28 mouse cellular contexts compared by ENCODE assay signal in genomic region chr17:57796668-57797311, GRCm38 (mm10). TPM values are rescaled to one million over a fixed set of nuclear protein-coding genes. Genes with fewer than 3 reads are reported as not detected.
DNase-seq lines count a peak whose midpoint lies in the region; ATAC-seq and TF ChIP-seq lines count a peak whose summit lies in the region.
"Had no signal": no experiment of that assay in that cellular context is flagged by ENCODE, and none has a peak within 500 bp of the region (broad histone marks: within the 10 kb centered on the region; RNA-seq: fewer than 3 reads in every experiment).

No protein-coding gene starts in this region.

- no peak overlapping the region for H3K9ac ChIP-seq in intestine, embryonic 14.5 days (ENCODE audit: low read length)
- no peak overlapping the region for H3K9ac ChIP-seq in intestine, embryonic 15.5 days
- no peak overlapping the region for H3K9ac ChIP-seq in intestine, embryonic 16.5 days (ENCODE audit: low read depth, low read length)
- H3K9ac ChIP-seq in intestine, postnatal 0 days (ENCODE audit: low read depth, low read length): no peak overlapping the region
- H3K9ac ChIP-seq in hindbrain, embryonic 12.5 days: no peak overlapping the region

- 60% methylated on average over 3 of the region's 3 CpGs for WGBS in intestine, embryonic 14.5 days
- 59% methylated on average over 3 of the region's 3 CpGs for WGBS in intestine, embryonic 15.5 days
- WGBS in intestine, embryonic 16.5 days: 61% methylated on average over 3 of the region's 3 CpGs
- 46% methylated on average over 3 of the region's 3 CpGs for WGBS in intestine, postnatal 0 days
- 82% methylated on average over 3 of the region's 3 CpGs for WGBS in hindbrain, embryonic 12.5 days

- H3K4me1 ChIP-seq in intestine, embryonic 14.5 days (replicated peaks; ENCODE audit: control insufficient read depth, insufficient read depth, low read length): no peaks in the 10 kb centered on the region
- H3K4me1 ChIP-seq in intestine, embryonic 15.5 days (replicated peaks): no peaks in the 10 kb centered on the region
- H3K4me1 ChIP-seq in intestine, embryonic 16.5 days (ENCODE audit: control insufficient read depth, insufficient read depth, low read length): 0 out of 2 replicates have a peak, but pooled peaks cover 3% of the 10 kb centered on the region
- no peaks in the 10 kb centered on the region for H3K4me1 ChIP-seq in intestine, postnatal 0 days (replicated peaks; ENCODE audit: control insufficient read depth, insufficient read depth, low read length)
- peaks cover 7% of the 10 kb centered on the region; the same call in 1 of the 2 replicates for H3K4me1 ChIP-seq in hindbrain, embryonic 12.5 days

- no peak for TF ChIP-seq CTCF in intestine, postnatal 0 days (IDR thresholded peaks at IDR 0.05; ENCODE audit: low read depth)

- no peaks in the 10 kb centered on the region for H3K36me3 ChIP-seq in intestine, embryonic 14.5 days (ENCODE audit: control insufficient read depth, insufficient read depth, low read length)
- H3K36me3 ChIP-seq in intestine, embryonic 15.5 days: no peaks in the 10 kb centered on the region
- no peaks in the 10 kb centered on the region for H3K36me3 ChIP-seq in intestine, embryonic 16.5 days (ENCODE audit: control insufficient read depth, insufficient read depth, low read length)
- H3K36me3 ChIP-seq in intestine, postnatal 0 days (ENCODE audit: control insufficient read depth, insufficient read depth): no peaks in the 10 kb centered on the region
- H3K36me3 ChIP-seq in hindbrain, embryonic 12.5 days: no peaks in the 10 kb centered on the region
- H3K36me3 ChIP-seq: G1E had no signal

- DNase-seq in intestine, embryonic 14.5 days (ENCODE audit: low spot score): no peak
- no peak for DNase-seq in adrenal gland, adult 2 months
- DNase-seq in ovary, adult 18-20 months (ENCODE audit: low spot score): no peak
- DNase-seq in kidney, postnatal 14 days: no peak
- DNase-seq: adrenal gland, adult 8-10 months; adrenal gland, postnatal 10 days; adrenal gland, postnatal 14 days; adrenal gland, postnatal 25 days; adrenal gland, postnatal 36 days; B cell, adult 2 months; cerebellum, adult 11 months; cerebellum, adult 11-12 months; cerebellum, adult 18-20 months had no signal

- no peak overlapping the region for H3K4me2 ChIP-seq in intestine, embryonic 14.5 days (ENCODE audit: low read length)
- H3K4me2 ChIP-seq in intestine, embryonic 15.5 days (replicated peaks): no peak overlapping the region
- no peak overlapping the region for H3K4me2 ChIP-seq in intestine, embryonic 16.5 days (ENCODE audit: low read depth, low read length)
- H3K4me2 ChIP-seq in intestine, postnatal 0 days (replicated peaks; ENCODE audit: low read depth): no peak overlapping the region
- no peak overlapping the region for H3K4me2 ChIP-seq in hindbrain, embryonic 12.5 days (replicated peaks)

- no peak overlapping the region for H3K27ac ChIP-seq in intestine, embryonic 14.5 days (ENCODE audit: low read depth)
- no peak overlapping the region for H3K27ac ChIP-seq in intestine, embryonic 15.5 days
- H3K27ac ChIP-seq in intestine, embryonic 16.5 days (ENCODE audit: low read length): no peak overlapping the region
- no peak overlapping the region for H3K27ac ChIP-seq in intestine, postnatal 0 days (ENCODE audit: low read depth, low read length)
- H3K27ac ChIP-seq in hindbrain, embryonic 12.5 days: no peak overlapping the region

- peak; percentile 66; the same call in 1 of the 2 replicates for ATAC-seq in intestine, embryonic 14.5 days (replicated peaks; ENCODE audit: low FRiP score, low TSS enrichment, low read depth)
- peak; percentile 84 for ATAC-seq in intestine, embryonic 15.5 days
- ATAC-seq in intestine, embryonic 16.5 days: peak; percentile 87
- peak; percentile 75 for ATAC-seq in intestine, postnatal 0 days
- no peak for ATAC-seq in hindbrain, embryonic 12.5 days (ENCODE audit: low FRiP score)
- ATAC-seq: activated CD4-positive, CD25-positive, alpha-beta regulatory T cell, adult 4 months; CD4-positive, CD25-positive, alpha-beta regulatory T cell, adult 4 months; Patski had no signal

- no peak overlapping the region for H3K4me3 ChIP-seq in intestine, embryonic 14.5 days (ENCODE audit: low read depth, low read length)
- no peak overlapping the region for H3K4me3 ChIP-seq in intestine, embryonic 15.5 days (replicated peaks)
- no peak overlapping the region for H3K4me3 ChIP-seq in intestine, embryonic 16.5 days (ENCODE audit: low read length)
- no peak overlapping the region for H3K4me3 ChIP-seq in intestine, postnatal 0 days (ENCODE audit: low read depth, low read length)
- H3K4me3 ChIP-seq in hindbrain, embryonic 12.5 days: no peak overlapping the region

- no peaks in the 10 kb centered on the region for H3K27me3 ChIP-seq in intestine, embryonic 14.5 days (replicated peaks; ENCODE audit: control insufficient read depth, insufficient read depth, low read length)
- no peaks in the 10 kb centered on the region for H3K27me3 ChIP-seq in intestine, embryonic 15.5 days (replicated peaks)
- H3K27me3 ChIP-seq in intestine, embryonic 16.5 days (replicated peaks; ENCODE audit: control insufficient read depth, insufficient read depth, low read length): no peaks in the 10 kb centered on the region
- no peaks in the 10 kb centered on the region for H3K27me3 ChIP-seq in intestine, postnatal 0 days (replicated peaks; ENCODE audit: control insufficient read depth, insufficient read depth, low read length)
- no peaks in the 10 kb centered on the region for H3K27me3 ChIP-seq in hindbrain, embryonic 12.5 days
- H3K27me3 ChIP-seq: CH12.LX, Patski had no signal

- H3K9me3 ChIP-seq in intestine, embryonic 14.5 days (ENCODE audit: control insufficient read depth, low read length): no peaks in the 10 kb centered on the region
- H3K9me3 ChIP-seq in intestine, embryonic 15.5 days: no peaks in the 10 kb centered on the region
- no peaks in the 10 kb centered on the region for H3K9me3 ChIP-seq in intestine, embryonic 16.5 days (ENCODE audit: control insufficient read depth, low read length)
- no peaks in the 10 kb centered on the region for H3K9me3 ChIP-seq in intestine, postnatal 0 days (ENCODE audit: control insufficient read depth)
- no peaks in the 10 kb centered on the region for H3K9me3 ChIP-seq in hindbrain, embryonic 12.5 days (replicated peaks)
- H3K9me3 ChIP-seq: G1E had no signal

RNA-seq across cellular contexts. Expression of gene Cntnap5c, which starts 27.4 kb away (rescaled TPM):
- not detected in 2 replicates for polyA plus RNA-seq in intestine, embryonic 14.5 days (2014; fragmentation: Nextera tagmentation; extraction: Ambion mirVana)
- not detected in 2 replicates for polyA plus RNA-seq in intestine, embryonic 15.5 days (2015; fragmentation: Nextera tagmentation; extraction: Ambion mirVana)
- 0.04 TPM in 1 of 2 replicates, not detected in the other for polyA plus RNA-seq in intestine, embryonic 16.5 days (2015; fragmentation: Nextera tagmentation; extraction: Ambion mirVana)
- not detected in 2 replicates for polyA plus RNA-seq in intestine, postnatal 0 days (2015; fragmentation: Nextera tagmentation; extraction: Ambion mirVana)
- not detected for total RNA-seq in adrenal gland, adult 2 months (2021)
- not detected in 2 replicates for polyA plus RNA-seq in adrenal gland, adult 2 months (2012; rRNA removed)
- 0.23 and 0.37 TPM in 2 replicates for polyA plus RNA-seq in hindbrain, embryonic 12.5 days (2016; fragmentation: Nextera tagmentation; extraction: Ambion mirVana)
- total RNA-seq: adrenal gland, adult 18-20 months; adrenal gland, adult 8-10 months; adrenal gland, postnatal 10 days; adrenal gland, postnatal 14 days; adrenal gland, postnatal 25 days; adrenal gland, postnatal 36 days; adrenal gland, postnatal 4 days; CH12.LX; ES-E14; G1E; MEL had no signal
- polyA plus RNA-seq: activated CD4-positive, CD25-positive, alpha-beta regulatory T cell, adult 4 months; C2C12; CD4-positive, CD25-positive, alpha-beta regulatory T cell, adult 4 months; G1E had no signal

RNA-seq across cellular contexts. Expression of gene Gm21834, which starts 54.8 kb away (rescaled TPM):
- polyA plus RNA-seq in intestine, embryonic 14.5 days (2014; fragmentation: Nextera tagmentation; extraction: Ambion mirVana): not detected in 2 replicates
- polyA plus RNA-seq in intestine, embryonic 15.5 days (2015; fragmentation: Nextera tagmentation; extraction: Ambion mirVana): not detected in 2 replicates
- polyA plus RNA-seq in intestine, embryonic 16.5 days (2015; fragmentation: Nextera tagmentation; extraction: Ambion mirVana): not detected in 2 replicates
- not detected in 2 replicates for polyA plus RNA-seq in intestine, postnatal 0 days (2015; fragmentation: Nextera tagmentation; extraction: Ambion mirVana)
- total RNA-seq in adrenal gland, adult 2 months (2021): not detected
- not detected in 2 replicates for polyA plus RNA-seq in adrenal gland, adult 2 months (2012; rRNA removed)
- polyA plus RNA-seq in hindbrain, embryonic 12.5 days (2016; fragmentation: Nextera tagmentation; extraction: Ambion mirVana): not detected in 2 replicates
- total RNA-seq: adrenal gland, adult 18-20 months; adrenal gland, adult 8-10 months; adrenal gland, postnatal 10 days; adrenal gland, postnatal 14 days; adrenal gland, postnatal 25 days; adrenal gland, postnatal 36 days; adrenal gland, postnatal 4 days; CH12.LX; ES-E14; MEL had no signal
- polyA plus RNA-seq: activated CD4-positive, CD25-positive, alpha-beta regulatory T cell, adult 4 months; brain, embryonic 14.5 days; C2C12; CD4-positive, CD25-positive, alpha-beta regulatory T cell, adult 4 months; G1E; Patski had no signal
